Mouse (Mus musculus) CH12.LX (cell line): ENCODE results near the gene Klhl3.

Experiments
- CTCF ChIP-seq, 2 experiments: IDR thresholded peaks in 1 of 2; conservative IDR thresholded peaks in 1 of 2; 2 replicates each; pipeline ENCODE4 v1.5.1; 2011 to 2012; ENCODE audit warnings: low read depth in 2 of 2, low read length in 2 of 2, improper control_type of control experiment in 1 of 2, inconsistent platforms in 1 of 2, mild to moderate bottlenecking in 1 of 2, moderate library complexity in 1 of 2
- MEF2A ChIP-seq: IDR thresholded peaks from 2 replicates; pipeline ENCODE4 v1.6.1; 2014; ENCODE audit warnings: low read depth, mild to moderate bottlenecking, inconsistent platforms, low read length, improper control_type of control experiment, borderline replicate concordance

GRCm38 (mm10) chr13:58124989-58125388 lies 11.6 kb upstream of the Klhl3 start:
- no peak for TF ChIP-seq MEF2A
- no peak for TF ChIP-seq CTCF (conservative IDR thresholded peaks at IDR 0.05 in 1 of 2, IDR thresholded peaks at IDR 0.05 in 1 of 2; ENCODE audit: low read depth in 2 of 2, low read length in 2 of 2)
